Mouse (Mus musculus) liver, adult 2 months (tissue): Measurements from ENCODE around the gene Rab4a. TPM values are rescaled to one million over a fixed set of nuclear protein-coding genes. Genes with fewer than 3 reads are reported as not detected.

Experiments
- DNase-seq: peaks from one replicate; pipeline ENCODE4 v3.0.0-alpha.2; 2011; ENCODE audit warnings: low read depth, low spot score; ENCODE audit errors: extremely low read depth
- H3K27ac ChIP-seq: fragments of 200-500 bp; replicated peaks from 2 replicates; pipeline ENCODE4 v1.5.1; 2012; ENCODE audit warnings: low read depth, mild to moderate bottlenecking, control low read depth, inconsistent platforms, low read length; ENCODE audit not compliant: insufficient read depth
- H3K27me3 ChIP-seq: fragments of 200-500 bp; 2 replicates; pipeline ENCODE4 v1.6.1; 2012; ENCODE audit warnings: mild to moderate bottlenecking, moderate library complexity, low read length, inconsistent platforms; ENCODE audit not compliant: control insufficient read depth, insufficient read depth
- H3K36me3 ChIP-seq: fragments of 200-500 bp; 2 replicates; pipeline ENCODE4 v1.6.1; 2012; ENCODE audit warnings: low read length, inconsistent platforms; ENCODE audit not compliant: control insufficient read depth, insufficient read depth
- H3K4me1 ChIP-seq: fragments of 200-500 bp; 2 replicates; pipeline ENCODE4 v1.6.1; 2011; ENCODE audit warnings: low read length; ENCODE audit not compliant: control insufficient read depth, insufficient read depth
- H3K4me3 ChIP-seq: fragments of 200-500 bp; 2 replicates; pipeline ENCODE4 v1.5.1; 2011; ENCODE audit warnings: low read depth, mild to moderate bottlenecking, control low read depth, low read length, moderate library complexity; ENCODE audit not compliant: insufficient read depth
- H3K79me2 ChIP-seq: fragments of 200-500 bp; 2 replicates; pipeline ENCODE4 v1.6.1; 2012; ENCODE audit warnings: inconsistent platforms, mild to moderate bottlenecking, low read length, moderate library complexity; ENCODE audit not compliant: control insufficient read depth, insufficient read depth
- H3K9ac ChIP-seq: fragments of 200-500 bp; 2 replicates; pipeline ENCODE4 v1.6.1; 2012; ENCODE audit warnings: low read depth, mild to moderate bottlenecking, control low read depth, inconsistent platforms, low read length
- CTCF ChIP-seq: fragments of 200-500 bp; IDR thresholded peaks from 2 replicates; pipeline ENCODE4 v1.5.1; 2011; ENCODE audit warnings: low read depth, low read length, control low read depth
- POLR2A ChIP-seq: fragments of 200-500 bp; IDR thresholded peaks from 2 replicates; pipeline ENCODE4 v1.6.1; 2011; ENCODE audit warnings: low read length, control low read depth; ENCODE audit not compliant: insufficient read depth; ENCODE audit errors: extremely low read depth
- WGBS: fragments of 180-500 bp; shearing (Covaris S2); methylation state at CpG from one replicate; pipeline ENCODE4 v1.1.7; 2018; 5-methylcytosine and 5-hydroxymethylcytosine counted together
- polyA plus RNA-seq: library from polyadenylated mRNA; depleted of rRNA; stranded (reverse); fragments of >200 nt; gene quantifications from 2 replicates; pipeline ENCODE4 v1.2.3, GENCODE M21; 2012
- total RNA-seq: library from RNA; depleted of rRNA; stranded (reverse); fragments of >200 nt; gene quantifications from 2 replicates; pipeline ENCODE4 v1.2.3, GENCODE M21; 2014

Rab4a gene
- total and polyA plus RNA-seq, 2 experiments = 15.4 to 24.4 TPM

DNA sequence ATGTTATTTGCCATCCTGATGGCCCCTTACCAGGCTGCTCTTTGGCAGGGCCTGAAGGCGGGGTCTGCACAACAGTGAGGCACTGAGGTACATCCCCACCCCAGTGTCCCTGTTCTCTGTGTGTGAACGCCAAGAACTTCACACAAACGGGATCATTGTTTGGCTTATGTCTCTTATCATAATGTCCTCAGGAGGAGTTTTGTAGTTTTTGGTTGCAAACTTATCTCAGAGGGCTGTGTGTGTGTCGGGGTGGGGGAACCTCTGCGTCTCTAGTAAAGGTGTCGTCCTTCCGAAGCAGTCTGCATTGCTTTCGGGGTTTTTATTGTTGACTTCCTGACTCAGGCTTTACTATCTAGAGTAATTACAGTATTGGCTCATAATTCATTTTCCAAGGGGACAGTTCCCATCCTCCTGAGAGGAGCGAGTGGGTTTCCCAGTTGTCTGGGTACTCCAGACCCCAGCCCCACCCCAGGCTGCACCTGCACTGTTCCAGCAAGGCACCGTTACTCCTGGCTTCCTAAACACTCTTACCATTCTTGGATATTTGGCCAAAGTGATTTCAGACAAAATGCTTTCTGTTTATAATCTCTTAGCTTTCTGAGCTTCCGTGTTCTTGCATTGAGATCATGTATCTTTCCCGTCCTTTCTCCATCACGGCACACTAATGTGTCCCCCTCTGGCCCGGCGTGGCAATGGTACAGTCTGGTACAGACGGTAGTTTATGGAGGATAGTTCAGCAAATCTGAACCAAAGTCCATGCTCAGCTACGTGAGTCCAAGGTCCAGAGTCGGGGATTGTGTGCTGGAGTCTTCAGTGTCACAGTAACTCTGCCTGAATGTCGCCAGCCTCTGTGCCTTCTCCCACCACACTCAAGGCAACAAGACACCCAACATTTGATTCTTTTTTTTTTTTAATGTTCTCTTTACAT lies 14.2 kb downstream of the Rab4a start:
- Histone ChIP-seq H3K9ac (peak overlapping the region; percentile 37; the same call in 1 of the 2 replicates), H3K4me3 (peak overlapping the region; percentile 16), H3K27ac (peak overlapping the region; percentile 88), H3K27me3 (no peaks in the 10 kb centered on the region), H3K36me3 (peaks cover 2% of the 10 kb centered on the region; the same call in 1 of the 2 replicates), H3K79me2 (peaks cover 31% of the 10 kb centered on the region; the same call in 1 of the 2 replicates), H3K4me1 (peaks cover 30% of the 10 kb centered on the region)
- TF ChIP-seq CTCF = no peak
- no peak for TF ChIP-seq POLR2A
- 27% methylated on average over 19 of the region's 19 CpGs for WGBS
- peak; percentile 95 for DNase-seq

DNA sequence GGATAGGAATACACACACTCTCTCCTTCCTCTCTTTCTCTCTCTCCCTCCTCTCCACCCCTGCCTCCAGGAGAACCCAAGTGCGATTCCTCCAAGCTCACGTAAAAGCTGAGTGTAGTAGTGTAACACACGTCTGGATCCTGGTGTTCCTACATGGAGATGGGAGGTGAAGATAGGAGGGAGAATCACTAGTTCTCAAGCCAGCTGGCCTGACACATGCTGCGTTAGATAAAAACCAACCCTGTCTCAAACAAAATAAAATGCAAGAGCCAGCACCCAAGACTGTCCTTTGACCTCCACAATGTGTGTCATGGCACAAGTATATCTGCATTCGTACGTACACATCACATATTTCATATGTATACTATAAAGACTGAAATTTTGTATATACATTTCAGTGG lies 15.0 kb downstream of the Rab4a start:
- WGBS = 28% methylated on average over 6 of the region's 6 CpGs
- H3K4me3 ChIP-seq = peak overlapping the region; percentile 3; the same call in 1 of the 2 replicates
- peaks cover 28% of the 10 kb centered on the region for H3K4me1 ChIP-seq
- peak; percentile 74 for DNase-seq
- H3K9ac ChIP-seq = peak overlapping the region; percentile 20
- H3K36me3 ChIP-seq = peaks cover 2% of the 10 kb centered on the region; the same call in 1 of the 2 replicates
- H3K79me2 ChIP-seq = peaks cover 24% of the 10 kb centered on the region; the same call in 1 of the 2 replicates
- no peaks in the 10 kb centered on the region for H3K27me3 ChIP-seq
- no peak for TF ChIP-seq CTCF
- TF ChIP-seq POLR2A = no peak
- peak overlapping the region; percentile 88 for H3K27ac ChIP-seq

- Histone ChIP-seq H3K27ac (no peak overlapping the region), H3K36me3 (peaks cover 13% of the 10 kb centered on the region; the same call in 1 of the 2 replicates), H3K4me1 (peaks cover 22% of the 10 kb centered on the region), H3K9ac (no peak overlapping the region), H3K27me3 (no peaks in the 10 kb centered on the region), H3K79me2 (peaks cover 7% of the 10 kb centered on the region; the same call in 1 of the 2 replicates), H3K4me3 (no peak overlapping the region)
- no peak for DNase-seq
- TF ChIP-seq CTCF = peak; percentile 47; the same call in 1 of the 2 replicates
- no peak for TF ChIP-seq POLR2A
- WGBS = 97% methylated on average over 10 of the region's 10 CpGs
Measured at GRCm38 (mm10) chr8:123823111-123823510, 17.3 kb downstream of the Rab4a start.

DNA sequence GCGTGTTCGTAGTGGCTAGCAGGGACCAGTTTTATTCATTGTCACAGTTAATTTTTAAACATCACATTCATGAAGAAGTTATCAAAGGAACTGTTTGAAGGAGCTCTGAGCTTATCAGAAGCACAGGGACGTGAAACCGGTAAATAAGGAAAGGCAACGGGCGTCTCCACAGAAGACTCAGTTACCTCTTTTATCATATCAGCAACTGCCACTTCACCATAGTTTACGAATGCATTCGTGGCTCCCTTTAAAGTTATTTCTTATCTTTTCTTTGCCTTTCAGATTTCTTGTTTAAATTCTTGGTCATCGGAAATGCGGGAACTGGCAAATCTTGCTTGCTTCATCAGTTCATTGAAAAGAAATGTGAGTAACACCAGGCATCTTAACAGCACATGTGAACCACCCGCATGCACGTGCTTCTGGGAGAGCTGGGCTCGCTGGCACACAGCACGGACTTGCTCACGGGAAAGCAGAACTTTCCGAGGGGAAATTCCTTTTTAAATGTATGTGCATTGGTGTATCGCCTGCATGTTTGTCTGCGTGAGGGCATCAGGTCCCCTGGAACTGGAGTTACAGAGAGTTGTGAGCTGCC lies 17.8 kb downstream of the Rab4a start:
- Histone ChIP-seq H3K27ac (no peak overlapping the region), H3K4me3 (no peak overlapping the region), H3K27me3 (no peaks in the 10 kb centered on the region), H3K9ac (no peak overlapping the region), H3K36me3 (peaks cover 17% of the 10 kb centered on the region; the same call in 1 of the 2 replicates), H3K79me2 (peaks cover 5% of the 10 kb centered on the region; the same call in 1 of the 2 replicates), H3K4me1 (peaks cover 20% of the 10 kb centered on the region)
- no peak for TF ChIP-seq CTCF
- no peak for TF ChIP-seq POLR2A
- WGBS = 92% methylated on average over 18 of the region's 18 CpGs
- DNase-seq = no peak

GRCm38 (mm10) chr8:123826001-123826400 lies 20.2 kb downstream of the Rab4a start:
- Histone ChIP-seq H3K4me1 (peaks cover 8% of the 10 kb centered on the region), H3K27ac (no peak overlapping the region), H3K27me3 (no peaks in the 10 kb centered on the region), H3K4me3 (no peak overlapping the region), H3K36me3 (peaks cover 29% of the 10 kb centered on the region; the same call in 1 of the 2 replicates), H3K79me2 (no peaks in the 10 kb centered on the region), H3K9ac (no peak overlapping the region)
- DNase-seq = no peak
- no peak for TF ChIP-seq POLR2A
- peak; percentile 59 for TF ChIP-seq CTCF
- WGBS = 77% methylated on average over 9 of the region's 9 CpGs
